Mouse (Mus musculus): ENCODE results near the gene Zc3h7a. TPM values are rescaled to one million over a fixed set of nuclear protein-coding genes. Genes with fewer than 3 reads are reported as not detected.

The Zc3h7a gene
- polyA plus RNA-seq, 1 experiment from 2014 or later, result 27.1 TPM

- H3K27ac ChIP-seq, result peak within 1 kb of the TSS; percentile 94
- peaks cover 32% of the 10 kb centered on the region for H3K36me3 ChIP-seq
- WGBS (ENCODE audit: insufficient replicate concordance), result under 1% methylated on average over 79 of the region's 80 CpGs
- peak within 1 kb of the TSS; percentile 92 for H3K4me2 ChIP-seq
- no peaks in the 10 kb centered on the region for H3K27me3 ChIP-seq
- peak; percentile 99 for DNase-seq
- ATAC-seq (ENCODE audit: low read depth), result peak; percentile 92
- peaks cover 36% of the 10 kb centered on the region for H3K4me1 ChIP-seq (replicated peaks)
- H3K9me3 ChIP-seq (replicated peaks), result no peaks in the 10 kb centered on the region
- peak within 1 kb of the TSS; percentile 94 for H3K9ac ChIP-seq
- H3K4me3 ChIP-seq (replicated peaks), result peak within 1 kb of the TSS; percentile 85
These were observed 41.5 kb downstream of the Zc3h7a start, which contains the start of gene Txndc11 for GRCm38 (mm10) chr16:11134348-11135344. TSS of gene Txndc11 (minus strand) at chr16:11134650.

- Histone ChIP-seq H3K9me3 (replicated peaks) (no peaks in the 10 kb centered on the region), H3K9ac (peak overlapping the region; percentile 94), H3K4me1 (replicated peaks) (peaks cover 36% of the 10 kb centered on the region), H3K36me3 (peaks cover 23% of the 10 kb centered on the region), H3K27ac (peak overlapping the region; percentile 94), H3K4me2 (peak overlapping the region; percentile 92), H3K4me3 (replicated peaks) (peak overlapping the region; percentile 85), H3K27me3 (no peaks in the 10 kb centered on the region)
- WGBS (ENCODE audit: insufficient replicate concordance), result under 1% methylated on average over 31 of the region's 34 CpGs
- DNase-seq, result no peak
- ATAC-seq (ENCODE audit: low read depth), result no peak
These were observed 42.5 kb downstream of the Zc3h7a start for GRCm38 (mm10) chr16:11133476-11134347.

- Histone ChIP-seq H3K4me1 (replicated peaks) (peaks cover 36% of the 10 kb centered on the region), H3K4me3 (replicated peaks) (peak overlapping the region; percentile 85), H3K27me3 (no peaks in the 10 kb centered on the region), H3K4me2 (peak overlapping the region; percentile 92), H3K36me3 (peaks cover 25% of the 10 kb centered on the region), H3K9me3 (replicated peaks) (no peaks in the 10 kb centered on the region), H3K9ac (peak overlapping the region; percentile 94), H3K27ac (no peak overlapping the region)
- no peak for DNase-seq
- 29% methylated on average over 2 of the region's 2 CpGs for WGBS (ENCODE audit: insufficient replicate concordance)
- ATAC-seq (ENCODE audit: low read depth), result no peak
These were observed 43.4 kb downstream of the Zc3h7a start for GRCm38 (mm10) chr16:11132839-11133238.

GRCm38 (mm10) chr16:11128301-11128700, 47.9 kb downstream of the Zc3h7a start:
- no peak for ATAC-seq (ENCODE audit: low read depth)
- Histone ChIP-seq H3K9me3 (replicated peaks) (no peaks in the 10 kb centered on the region), H3K27me3 (no peaks in the 10 kb centered on the region), H3K36me3 (peaks cover 42% of the 10 kb centered on the region), H3K4me3 (replicated peaks) (no peak overlapping the region), H3K4me1 (replicated peaks) (peaks cover 16% of the 10 kb centered on the region), H3K9ac (no peak overlapping the region), H3K4me2 (no peak overlapping the region), H3K27ac (no peak overlapping the region)
- WGBS (ENCODE audit: insufficient replicate concordance), result 86% methylated on average over 11 of the region's 11 CpGs
- no peak for DNase-seq

GRCm38 (mm10) chr16:11125371-11125770, 50.8 kb downstream of the Zc3h7a start:
- 80% methylated on average over 2 of the region's 2 CpGs for WGBS (ENCODE audit: insufficient replicate concordance)

GRCm38 (mm10) chr16:11124110-11124509, 52.1 kb downstream of the Zc3h7a start:
- H3K4me1 ChIP-seq (replicated peaks), result no peaks in the 10 kb centered on the region
- DNase-seq, result no peak
- H3K4me2 ChIP-seq, result no peak overlapping the region
- H3K9ac ChIP-seq, result no peak overlapping the region
- H3K36me3 ChIP-seq, result peaks cover 75% of the 10 kb centered on the region
- H3K27ac ChIP-seq, result no peak overlapping the region
- no peak for ATAC-seq (ENCODE audit: low read depth)
- H3K9me3 ChIP-seq (replicated peaks), result no peaks in the 10 kb centered on the region
- no peaks in the 10 kb centered on the region for H3K27me3 ChIP-seq
- WGBS (ENCODE audit: insufficient replicate concordance), result 91% methylated on average over 1 of the region's 1 CpGs
- no peak overlapping the region for H3K4me3 ChIP-seq (replicated peaks)

More at GRCm38 (mm10) chr16:11125371-11125770, 50.8 kb downstream of the Zc3h7a start:
- Histone ChIP-seq H3K4me1 (replicated peaks) (no peaks in the 10 kb centered on the region), H3K27me3 (no peaks in the 10 kb centered on the region), H3K9me3 (replicated peaks) (no peaks in the 10 kb centered on the region), H3K4me3 (replicated peaks) (no peak overlapping the region), H3K27ac (no peak overlapping the region), H3K9ac (no peak overlapping the region), H3K36me3 (peaks cover 65% of the 10 kb centered on the region), H3K4me2 (no peak overlapping the region)
- ATAC-seq (ENCODE audit: low read depth) (no peak), DNase-seq (no peak)

GRCm38 (mm10) chr16:11122625-11123024, 53.6 kb downstream of the Zc3h7a start:
- WGBS (ENCODE audit: insufficient replicate concordance), result 83% methylated on average over 2 of the region's 2 CpGs
- Histone ChIP-seq H3K4me2 (no peak overlapping the region), H3K27ac (no peak overlapping the region), H3K4me3 (replicated peaks) (no peak overlapping the region), H3K27me3 (no peaks in the 10 kb centered on the region), H3K9me3 (replicated peaks) (no peaks in the 10 kb centered on the region), H3K4me1 (replicated peaks) (no peaks in the 10 kb centered on the region), H3K36me3 (peaks cover 72% of the 10 kb centered on the region), H3K9ac (no peak overlapping the region)
- DNase-seq, result no peak
- no peak for ATAC-seq (ENCODE audit: low read depth)

GRCm38 (mm10) chr16:11109198-11109740, 66.9 kb downstream of the Zc3h7a start:
- Histone ChIP-seq H3K27ac (no peak overlapping the region), H3K4me3 (replicated peaks) (no peak overlapping the region), H3K4me2 (no peak overlapping the region), H3K9ac (no peak overlapping the region), H3K27me3 (no peaks in the 10 kb centered on the region), H3K36me3 (peaks cover 20% of the 10 kb centered on the region), H3K9me3 (replicated peaks) (no peaks in the 10 kb centered on the region), H3K4me1 (replicated peaks) (no peaks in the 10 kb centered on the region)
- DNase-seq (no peak), ATAC-seq (ENCODE audit: low read depth) (no peak)
- WGBS (ENCODE audit: insufficient replicate concordance), result 72% methylated on average over 4 of the region's 4 CpGs

- H3K4me1 ChIP-seq (replicated peaks), result no peaks in the 10 kb centered on the region
- 90% methylated on average over 1 of the region's 1 CpGs for WGBS (ENCODE audit: insufficient replicate concordance)
- H3K27me3 ChIP-seq, result no peaks in the 10 kb centered on the region
- H3K27ac ChIP-seq, result no peak overlapping the region
- H3K4me3 ChIP-seq (replicated peaks), result no peak overlapping the region
- no peak overlapping the region for H3K4me2 ChIP-seq
- H3K9me3 ChIP-seq (replicated peaks), result no peaks in the 10 kb centered on the region
- H3K36me3 ChIP-seq, result peaks cover 20% of the 10 kb centered on the region
- H3K9ac ChIP-seq, result no peak overlapping the region
- DNase-seq (no peak), ATAC-seq (ENCODE audit: low read depth) (no peak)
These were observed 71.3 kb downstream of the Zc3h7a start for GRCm38 (mm10) chr16:11104905-11105304.

GRCm38 (mm10) chr16:11097301-11097700, 78.9 kb downstream of the Zc3h7a start:
- H3K27me3 ChIP-seq, result no peaks in the 10 kb centered on the region
- H3K4me2 ChIP-seq, result no peak overlapping the region
- H3K9ac ChIP-seq, result no peak overlapping the region
- no peak overlapping the region for H3K27ac ChIP-seq
- peaks cover 9% of the 10 kb centered on the region for H3K4me1 ChIP-seq (replicated peaks)
- no peaks in the 10 kb centered on the region for H3K9me3 ChIP-seq (replicated peaks)
- ATAC-seq (ENCODE audit: low read depth), result no peak
- WGBS (ENCODE audit: insufficient replicate concordance), result 83% methylated on average over 3 of the region's 3 CpGs
- H3K36me3 ChIP-seq, result peaks cover 26% of the 10 kb centered on the region
- no peak for DNase-seq
- no peak overlapping the region for H3K4me3 ChIP-seq (replicated peaks)
